Mouse (Mus musculus) brain, embryonic 14.5 days (tissue): ENCODE data around the gene Lrrc8c. TPM values are rescaled to one million over a fixed set of nuclear protein-coding genes. Genes with fewer than 3 reads are reported as not detected.

ENCODE experiments used
- DNase-seq: peaks from one replicate; pipeline ENCODE4 v3.0.0-alpha.2; 2011; ENCODE audit warnings: low read depth
- CTCF ChIP-seq: fragments of 200-500 bp; IDR thresholded peaks from 2 replicates; pipeline ENCODE4 v1.5.1; 2012; ENCODE audit warnings: inconsistent platforms, mild to moderate bottlenecking, moderate library complexity, borderline replicate concordance; ENCODE audit not compliant: insufficient read depth, insufficient read length; ENCODE audit errors: extremely low read depth
- POLR2A ChIP-seq: fragments of 200-500 bp; IDR thresholded peaks from 2 replicates; pipeline ENCODE4 v1.6.1; 2012; ENCODE audit warnings: mild to moderate bottlenecking, inconsistent platforms, borderline replicate concordance; ENCODE audit not compliant: poor library complexity, insufficient read depth, insufficient read length, severe bottlenecking; ENCODE audit errors: extremely low read depth
- polyA plus RNA-seq: library from polyadenylated mRNA; depleted of rRNA; stranded (reverse); fragments of >200 nt; gene quantifications from 2 replicates; pipeline ENCODE4 v1.2.3, GENCODE M21; 2012

The Lrrc8c gene
- polyA plus RNA-seq, 1 experiment: 14.8 TPM

DNA sequence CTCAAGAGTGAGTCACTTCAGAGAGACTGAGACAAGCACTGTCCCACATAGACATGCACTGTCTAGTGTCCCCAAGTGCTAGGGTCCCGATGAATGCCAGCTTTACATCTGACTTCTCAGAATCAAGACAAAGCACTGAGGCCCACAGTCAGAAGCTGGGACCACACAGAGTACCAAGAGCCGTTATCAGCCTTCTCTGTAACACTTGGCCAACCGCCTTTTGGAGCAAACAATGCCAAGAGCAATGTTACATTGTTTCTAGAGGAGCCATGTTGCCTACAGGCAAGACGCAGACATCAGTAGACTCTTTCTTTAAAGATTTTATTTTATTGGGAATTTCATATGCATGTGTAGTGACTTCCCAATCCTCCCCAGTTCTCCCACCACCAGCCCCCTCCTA, 73.2 kb downstream of the Lrrc8c start:
- no peak for DNase-seq
- TF ChIP-seq POLR2A (no peak), CTCF (no peak)

DNA sequence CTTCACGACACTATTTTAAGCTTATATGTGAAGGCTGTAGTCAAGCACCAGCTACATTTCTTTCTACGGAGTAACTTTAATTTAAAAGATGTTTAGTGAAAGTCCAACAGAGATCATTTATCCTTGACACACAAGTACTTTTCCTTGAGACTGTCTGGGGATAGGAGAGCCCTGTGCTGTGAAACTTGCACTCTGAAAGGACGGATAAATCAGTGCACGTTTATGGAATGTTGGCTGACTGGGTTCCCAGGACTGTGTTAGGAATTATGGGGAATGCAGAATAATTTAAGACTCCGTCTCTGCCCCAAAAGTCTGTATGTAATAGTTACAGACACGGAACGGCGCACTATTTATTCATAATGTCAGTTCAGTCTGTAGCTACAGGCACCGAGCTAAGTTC, 74.4 kb downstream of the Lrrc8c start:
- TF ChIP-seq POLR2A: no peak
- no peak for TF ChIP-seq CTCF
- no peak for DNase-seq

DNA sequence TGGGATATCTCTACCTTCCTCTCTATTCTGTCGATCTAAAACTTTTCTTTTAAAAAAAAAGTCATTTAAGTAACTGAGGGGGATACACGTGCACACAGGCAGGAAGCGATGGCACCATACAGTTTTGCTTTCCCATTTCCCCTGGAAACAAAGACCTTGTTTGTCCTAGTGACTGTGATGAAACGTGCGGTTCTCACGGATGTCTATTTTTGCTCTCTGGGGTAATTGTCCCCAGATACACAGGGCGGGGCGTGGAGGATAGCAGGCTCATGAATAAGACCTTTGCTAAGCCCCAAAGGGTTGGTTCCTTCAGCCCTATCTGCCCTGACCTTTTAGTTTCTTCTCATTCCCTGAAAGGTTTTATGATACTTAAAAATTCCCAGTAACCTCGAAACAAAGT, 79.7 kb downstream of the Lrrc8c start:
- DNase-seq: no peak
- no peak for TF ChIP-seq CTCF
- TF ChIP-seq POLR2A: no peak

GRCm38 (mm10) chr5:105599315-105599714, 80.1 kb downstream of the Lrrc8c start:
- no peak for DNase-seq
- no peak for TF ChIP-seq POLR2A

GRCm38 (mm10) chr5:105600998-105601397, 81.8 kb downstream of the Lrrc8c start:
- no peak for DNase-seq
- TF ChIP-seq CTCF: no peak

DNA sequence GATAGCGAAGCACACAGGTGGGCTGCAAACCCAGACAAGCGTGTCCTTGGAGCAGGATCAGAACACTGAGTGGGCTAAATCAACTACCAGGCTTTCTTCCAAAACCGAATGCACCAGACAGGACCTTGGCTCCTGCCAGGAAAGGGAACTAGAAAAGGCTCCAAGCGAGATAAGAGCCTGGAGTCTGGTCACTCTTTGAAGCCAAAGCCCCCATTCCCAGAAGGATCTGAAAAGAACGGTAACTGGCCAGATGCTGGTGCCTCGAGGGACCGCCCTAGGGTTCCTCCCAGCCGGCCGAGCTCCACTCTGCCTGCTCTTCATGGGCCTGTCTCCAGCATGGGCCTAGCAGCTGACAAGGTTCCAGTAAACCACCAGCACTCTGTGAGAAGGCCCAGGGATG, 83.4 kb downstream of the Lrrc8c start:
- DNase-seq: no peak
- TF ChIP-seq CTCF: no peak
- TF ChIP-seq POLR2A: no peak

GRCm38 (mm10) chr5:105605736-105606135, 86.5 kb downstream of the Lrrc8c start:
- DNase-seq: peak; percentile 39
- TF ChIP-seq CTCF (no peak), POLR2A (no peak)

GRCm38 (mm10) chr5:105609683-105610082, 90.5 kb downstream of the Lrrc8c start:
- peak; percentile 31 for DNase-seq
- TF ChIP-seq CTCF (no peak), POLR2A (no peak)

GRCm38 (mm10) chr5:105613002-105613401, 93.8 kb downstream of the Lrrc8c start:
- no peak for DNase-seq
- TF ChIP-seq CTCF (no peak), POLR2A (no peak)

GRCm38 (mm10) chr5:105614000-105614399, 94.8 kb downstream of the Lrrc8c start:
- DNase-seq: no peak
- TF ChIP-seq POLR2A: no peak
- no peak for TF ChIP-seq CTCF

- DNase-seq: no peak
- no peak for TF ChIP-seq POLR2A
- no peak for TF ChIP-seq CTCF
Measured at GRCm38 (mm10) chr5:105614682-105615434, 95.7 kb downstream of the Lrrc8c start.

- TF ChIP-seq CTCF: no peak
- TF ChIP-seq POLR2A: no peak
- DNase-seq: no peak
Measured at GRCm38 (mm10) chr5:105615871-105616454, 96.8 kb downstream of the Lrrc8c start.
